15 mouse cellular contexts compared by ENCODE assay signal in genomic region chr6:68252730-68253129, GRCm38 (mm10).
"Had no signal": no experiment of that assay in that cellular context is flagged by ENCODE, and none has a peak within 500 bp of the region (broad histone marks: within the 10 kb centered on the region; RNA-seq: fewer than 3 reads in every experiment).

No protein-coding gene starts in this region.

- H3K36me3 ChIP-seq: neural tube, embryonic 12.5 days; neural tube, embryonic 13.5 days; stomach, embryonic 15.5 days had no signal

- H3K9ac ChIP-seq: neural tube, embryonic 12.5 days; neural tube, embryonic 13.5 days; stomach, embryonic 15.5 days had no signal

- H3K9me3 ChIP-seq: neural tube, embryonic 13.5 days; stomach, embryonic 15.5 days had no signal

- H3K27me3 ChIP-seq: neural tube, embryonic 12.5 days; neural tube, embryonic 13.5 days; stomach, embryonic 15.5 days had no signal

- H3K4me3 ChIP-seq: neural tube, embryonic 12.5 days; neural tube, embryonic 13.5 days; stomach, embryonic 15.5 days had no signal

- DNase-seq: retina, postnatal 1 day; right cerebral cortex, adult 18-20 months; right cerebral cortex, postnatal 14 days; right cerebral cortex, postnatal 25 days; right cerebral cortex, postnatal 4 days; spleen, adult 18-20 months; thymus, adult 18-20 months; thymus, adult 2 months; thymus, postnatal 25 days; thymus, postnatal 36 days; thymus, postnatal 4 days had no signal

- H3K4me2 ChIP-seq: neural tube, embryonic 12.5 days; neural tube, embryonic 13.5 days; stomach, embryonic 15.5 days had no signal

- H3K27ac ChIP-seq: neural tube, embryonic 12.5 days; neural tube, embryonic 13.5 days; stomach, embryonic 15.5 days; stomach, postnatal 0 days had no signal

- H3K4me1 ChIP-seq: neural tube, embryonic 12.5 days; neural tube, embryonic 13.5 days; stomach, embryonic 15.5 days had no signal
